Mouse (Mus musculus) small intestine, adult 2 months (tissue): ENCODE data around the gene Gm10488.
"Not testable (repeated sequence)": the region's sequence is repeated elsewhere in the genome, so short reads cannot be mapped to it uniquely, and the experiment has no call there.

Source experiments
- CTCF ChIP-seq: fragments of 200-500 bp; IDR thresholded peaks from 2 replicates; pipeline ENCODE4 v1.5.1; 2012; ENCODE audit warnings: low read depth, mild to moderate bottlenecking, control low read depth, inconsistent platforms, low read length, moderate library complexity, mixed read lengths; ENCODE audit not compliant: insufficient replicate concordance, insufficient read length; ENCODE audit errors: extremely low read depth
- POLR2A ChIP-seq: fragments of 200-500 bp; IDR thresholded peaks from 2 replicates; pipeline ENCODE4 v1.6.1; 2012; ENCODE audit warnings: low read depth, mild to moderate bottlenecking, control low read depth, inconsistent platforms, low read length, moderate library complexity

GRCm38 (mm10) chrX:29976014-29976413 is at the start of gene Gm10488:
- TF ChIP-seq CTCF, POLR2A: not testable (repeated sequence)
